Mouse (Mus musculus) kidney, embryonic 16.5 days (tissue): ENCODE measurements around the gene Lrrc61. TPM values are rescaled to one million over a fixed set of nuclear protein-coding genes. Genes with fewer than 3 reads are reported as not detected.
A peak's percentile ranks its signal among the peaks of the same experiment; 100 is the strongest.

Experiments
- ATAC-seq: fragments of 200-750 bp; cut with Nextera tagmentation; 2 replicates; pipeline ENCODE4 v1.8.0; 2017; ENCODE audit warnings: moderate TSS enrichment; ENCODE audit not compliant: low FRiP score, low TSS enrichment
- H3K27ac ChIP-seq: fragments of 300-500 bp; sonication (generic); 2 replicates; pipeline ENCODE4 v1.5.1; 2014; ENCODE audit warnings: low read length
- H3K27me3 ChIP-seq: fragments of 300-500 bp; sonication (generic); 2 replicates; pipeline ENCODE4 v1.6.1; 2014; ENCODE audit warnings: low read length, control low read depth, mixed read lengths; ENCODE audit not compliant: insufficient read depth
- H3K36me3 ChIP-seq: fragments of 300-500 bp; sonication (generic); 2 replicates; pipeline ENCODE4 v1.6.1; 2014; ENCODE audit warnings: low read length, control low read depth, mixed read lengths; ENCODE audit not compliant: insufficient read depth
- H3K4me1 ChIP-seq: fragments of 300-500 bp; sonication (generic); 2 replicates; pipeline ENCODE4 v1.6.1; 2014; ENCODE audit warnings: low read length, control low read depth, mixed read lengths; ENCODE audit not compliant: insufficient read depth
- H3K4me2 ChIP-seq: fragments of 300-500 bp; sonication (generic); replicated peaks from 2 replicates; pipeline ENCODE4 v1.6.1; 2014; ENCODE audit warnings: low read depth, low read length
- H3K4me3 ChIP-seq: fragments of 300-500 bp; sonication (generic); 2 replicates; pipeline ENCODE4 v1.5.1; 2014; ENCODE audit warnings: mild to moderate bottlenecking, low read length
- H3K9ac ChIP-seq: fragments of 300-500 bp; sonication (generic); replicated peaks from 2 replicates; pipeline ENCODE4 v1.6.1; 2014; ENCODE audit warnings: low read length
- H3K9me3 ChIP-seq: fragments of 300-500 bp; sonication (generic); 2 replicates; pipeline ENCODE4 v1.6.1; 2016; ENCODE audit warnings: low read length, control low read depth
- WGBS: fragments of 180-500 bp; shearing (Covaris S2); extraction: QIAGEN DNeasy Blood & Tissue Kit; methylation state at CpG from one replicate; pipeline ENCODE4 v1.1.7; 2014; 5-methylcytosine and 5-hydroxymethylcytosine counted together
- polyA plus RNA-seq: library from polyadenylated mRNA; unstranded; fragments of >200 nt; fragmentation: Nextera tagmentation; extraction: Ambion mirVana; gene quantifications from 2 replicates; pipeline ENCODE4 v1.2.1, GENCODE M21; 2015

Gene Lrrc61
- polyA plus RNA-seq, 1 experiment from 2014 or later, result 14.5 TPM

DNA sequence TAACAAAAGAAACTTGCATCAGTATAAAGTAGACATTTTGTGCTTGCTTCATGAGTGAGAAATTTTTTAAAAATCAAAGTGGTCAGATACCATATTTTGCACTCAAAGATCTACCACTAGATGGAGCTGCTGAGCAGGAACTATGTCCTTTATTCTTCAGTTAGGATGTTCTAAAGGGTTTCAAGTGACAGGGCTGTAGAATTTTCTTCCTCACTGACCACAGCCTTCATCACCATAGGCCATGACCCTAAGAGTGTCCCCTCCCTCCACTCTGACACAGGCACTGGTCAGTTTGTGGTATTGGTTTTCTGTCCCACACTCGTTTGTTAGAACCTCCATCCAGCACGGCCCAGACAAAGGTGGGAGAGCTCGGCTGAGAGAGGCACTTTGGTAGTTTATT lies 27.4 kb downstream of the Lrrc61 start:
- ATAC-seq, result no peak
- 47% methylated on average over 3 of the region's 3 CpGs for WGBS
- no peak overlapping the region for H3K9ac ChIP-seq
- H3K4me3 ChIP-seq, result no peak overlapping the region
- H3K9me3 ChIP-seq, result no peaks in the 10 kb centered on the region
- no peaks in the 10 kb centered on the region for H3K36me3 ChIP-seq
- H3K4me1 ChIP-seq, result peaks cover 17% of the 10 kb centered on the region; the same call in 1 of the 2 replicates
- no peaks in the 10 kb centered on the region for H3K27me3 ChIP-seq
- H3K4me2 ChIP-seq, result no peak overlapping the region
- no peak overlapping the region for H3K27ac ChIP-seq

DNA sequence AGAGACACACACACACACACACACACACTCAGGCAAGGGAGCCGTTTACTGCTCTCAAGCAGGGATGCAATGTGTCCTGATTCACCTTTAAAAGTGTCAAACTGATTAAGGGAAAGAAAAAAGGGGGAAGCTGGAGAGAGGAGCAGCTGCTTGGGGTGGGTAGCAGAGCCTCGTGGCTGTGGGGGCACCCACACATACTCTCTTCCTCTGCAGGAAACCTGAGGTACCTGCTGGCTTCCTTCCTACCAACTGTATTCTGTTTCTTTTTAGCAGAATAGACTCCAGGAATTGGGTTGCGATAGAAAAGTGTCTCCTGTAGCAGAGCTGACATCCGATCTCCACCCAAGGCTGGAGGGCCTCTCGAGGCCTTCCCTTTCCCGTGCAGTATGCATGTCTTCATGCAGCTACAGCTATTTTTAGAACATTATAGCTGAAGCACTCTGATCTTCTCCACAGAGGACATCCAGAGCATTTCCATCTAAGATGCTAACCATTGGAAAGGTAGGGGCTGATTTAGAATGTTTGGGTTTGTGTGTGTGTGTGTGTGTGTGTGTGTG lies 34.7 kb downstream of the Lrrc61 start, which contains the start of gene Gm45021:
Gene Gm45021 (plus strand): TSS at position 417 of the 557 bp plus-strand sequence.
- Histone ChIP-seq H3K27ac (peak within 1 kb of the TSS; percentile 6; the same call in 1 of the 2 replicates), H3K4me1 (peaks cover 20% of the 10 kb centered on the region; the same call in 1 of the 2 replicates), H3K27me3 (no peaks in the 10 kb centered on the region), H3K9me3 (no peaks in the 10 kb centered on the region), H3K4me3 (no peak within 1 kb of the TSS), H3K36me3 (no peaks in the 10 kb centered on the region), H3K4me2 (no peak within 1 kb of the TSS), H3K9ac (0 out of 2 replicates have a peak within 1 kb of the TSS, but pooled peaks have one; percentile 29)
- 11% methylated on average over 6 of the region's 6 CpGs for WGBS
- no peak for ATAC-seq

DNA sequence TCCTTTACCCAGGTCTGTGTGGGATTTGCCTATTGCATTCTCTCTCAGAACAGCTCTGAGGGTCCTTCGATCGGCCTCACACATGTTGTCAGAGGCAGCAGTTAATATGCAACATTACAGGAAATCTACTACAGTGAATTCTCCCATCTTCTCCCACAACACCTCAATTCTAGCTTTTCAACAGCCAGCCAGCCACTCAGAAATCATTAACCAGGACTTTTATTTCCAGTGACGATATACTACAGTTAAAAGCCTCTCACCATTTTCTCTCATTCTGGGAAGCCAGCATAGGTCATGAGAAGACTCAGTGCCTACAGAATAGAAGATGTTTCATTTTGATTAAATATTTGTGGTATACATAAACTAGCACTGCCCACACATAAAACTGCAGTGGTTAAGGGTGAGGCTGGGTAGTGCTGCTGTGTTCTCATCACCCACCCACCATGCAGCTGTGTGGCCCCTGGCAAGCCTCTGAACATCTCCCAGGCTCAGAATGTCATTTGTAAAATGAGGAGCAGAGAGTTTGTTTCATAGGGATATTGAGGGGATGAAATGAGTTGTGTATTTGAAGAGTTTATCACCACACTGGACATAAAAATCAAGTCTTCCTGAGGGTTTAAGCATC lies 36.7 kb downstream of the Lrrc61 start:
- Histone ChIP-seq H3K27me3 (no peaks in the 10 kb centered on the region), H3K4me2 (no peak overlapping the region), H3K4me3 (no peak overlapping the region), H3K27ac (peak overlapping the region; percentile 9; the same call in 1 of the 2 replicates), H3K9ac (no peak overlapping the region), H3K9me3 (peaks cover 5% of the 10 kb centered on the region), H3K36me3 (peaks cover 11% of the 10 kb centered on the region), H3K4me1 (peaks cover 32% of the 10 kb centered on the region)
- no peak for ATAC-seq
- WGBS, result 75% methylated on average over 3 of the region's 3 CpGs

DNA sequence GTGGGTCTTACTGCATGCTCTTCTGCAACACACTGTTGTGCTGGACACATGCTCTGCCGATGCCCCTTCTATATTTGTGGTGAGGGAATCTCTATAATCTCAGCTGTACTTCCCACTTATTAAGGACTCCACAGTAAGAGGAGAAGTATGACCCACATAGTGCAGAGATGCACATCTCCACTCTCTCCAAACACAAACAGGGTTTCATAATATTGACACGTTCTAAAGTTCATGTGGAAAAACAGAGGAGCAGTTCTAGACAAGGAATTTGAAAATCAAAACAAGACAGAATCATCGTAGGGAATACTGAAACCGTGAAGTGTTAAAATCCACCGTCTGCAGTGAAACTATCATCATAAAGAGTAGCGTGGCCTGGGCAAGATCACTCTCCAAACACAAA lies 37.3 kb downstream of the Lrrc61 start:
- no peak overlapping the region for H3K4me2 ChIP-seq
- WGBS, result 87% methylated on average over 6 of the region's 6 CpGs
- H3K9ac ChIP-seq, result no peak overlapping the region
- no peak overlapping the region for H3K27ac ChIP-seq
- peaks cover 32% of the 10 kb centered on the region for H3K4me1 ChIP-seq
- H3K36me3 ChIP-seq, result peaks cover 16% of the 10 kb centered on the region
- no peaks in the 10 kb centered on the region for H3K27me3 ChIP-seq
- no peak overlapping the region for H3K4me3 ChIP-seq
- H3K9me3 ChIP-seq, result peaks cover 11% of the 10 kb centered on the region
- no peak for ATAC-seq

DNA sequence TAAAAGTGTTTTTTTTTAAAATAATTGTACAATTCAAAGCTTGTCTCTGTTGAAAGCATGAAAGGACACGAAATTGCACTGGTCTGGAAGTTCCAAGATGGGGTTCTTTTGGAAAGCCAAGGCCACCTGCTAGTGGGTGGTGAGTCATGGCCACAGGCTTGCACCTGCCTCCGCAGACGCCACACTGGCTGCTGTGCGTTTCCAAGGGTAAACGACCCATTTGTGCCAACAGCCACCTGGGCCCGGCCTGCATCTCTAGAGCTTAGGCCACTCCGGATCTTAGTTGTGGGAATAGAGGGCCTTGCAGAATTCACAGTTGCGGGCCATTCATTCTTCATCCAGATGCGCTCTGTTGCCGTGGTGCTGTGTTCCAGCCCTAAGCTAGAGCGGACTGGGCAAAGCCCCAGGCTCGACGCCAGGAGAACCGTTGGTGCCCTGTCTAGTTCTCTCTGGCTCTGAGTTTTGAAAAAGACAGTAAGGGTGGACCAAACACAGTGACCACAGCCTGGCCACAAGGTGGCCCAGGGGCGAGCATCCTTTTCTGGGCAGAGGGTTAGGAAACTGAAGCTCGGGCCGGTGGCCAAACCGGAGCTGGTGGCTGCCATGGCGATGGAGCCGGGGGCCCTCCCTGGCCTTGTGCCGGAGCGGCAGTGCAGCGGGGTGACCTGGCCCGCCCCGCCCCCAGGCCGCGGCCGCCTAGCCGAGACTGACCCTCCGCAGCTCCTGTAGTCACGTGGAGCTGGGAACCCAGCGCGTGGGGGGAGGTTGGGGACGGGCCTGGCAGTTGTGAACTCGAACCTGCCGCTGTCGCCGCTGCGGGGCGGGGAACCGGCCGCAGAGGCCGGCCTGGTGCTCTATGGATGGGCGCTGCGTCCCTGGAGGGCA lies 38.8 kb downstream of the Lrrc61 start, which contains the start of the genes Repin1 and Gm44965:
Gene Repin1 (plus strand): TSS at position 726 of the 885 bp plus-strand sequence.
Gene Gm44965 (plus strand): TSS at position 784 of the 885 bp plus-strand sequence.
- H3K9ac ChIP-seq, result peak within 1 kb of the TSS; percentile 93
- H3K27ac ChIP-seq, result peak within 1 kb of the TSS; percentile 94
- peak within 1 kb of the TSS; percentile 81 for H3K4me2 ChIP-seq
- H3K36me3 ChIP-seq, result peaks cover 32% of the 10 kb centered on the region
- peaks cover 24% of the 10 kb centered on the region for H3K9me3 ChIP-seq
- H3K4me1 ChIP-seq, result peaks cover 32% of the 10 kb centered on the region
- no peaks in the 10 kb centered on the region for H3K27me3 ChIP-seq
- peak; percentile 90 for ATAC-seq
- 6% methylated on average over 43 of the region's 45 CpGs for whole genome bisulfite sequencing
- H3K4me3 ChIP-seq, result peak within 1 kb of the TSS; percentile 73

DNA sequence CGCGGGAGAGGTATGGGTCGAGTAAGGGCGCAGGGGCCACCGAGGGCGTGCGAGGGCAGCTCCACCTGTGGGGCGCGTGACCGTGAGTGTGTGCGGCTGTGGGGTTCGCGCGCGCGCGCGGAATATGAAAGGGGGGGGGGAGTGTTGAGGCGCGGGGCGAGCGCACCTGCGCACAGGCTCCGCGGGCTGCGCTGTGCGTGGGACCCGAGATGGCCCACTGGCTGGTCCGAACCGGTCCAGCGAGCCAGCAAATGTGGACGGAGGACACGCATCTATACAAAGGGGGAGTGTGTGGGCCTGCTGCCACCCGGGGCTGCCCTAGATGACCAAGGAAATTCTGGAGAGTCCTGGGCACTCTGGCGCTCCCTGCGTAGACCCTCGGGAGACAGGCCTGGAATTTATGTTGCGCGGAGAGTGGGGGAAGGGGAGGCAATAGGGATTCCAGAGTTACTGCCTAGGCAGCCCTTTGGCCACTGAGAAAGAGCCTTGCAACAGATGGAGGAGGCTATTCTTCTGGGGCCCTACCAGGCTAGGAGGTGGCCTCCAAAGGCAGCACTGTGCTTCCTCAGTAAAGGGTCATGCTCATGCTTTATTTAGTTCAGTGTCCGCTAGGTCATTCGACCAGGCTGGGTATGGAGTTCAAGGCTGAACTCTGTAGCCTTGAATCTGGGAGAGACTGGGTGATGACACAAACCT lies 39.6 kb downstream of the Lrrc61 start:
- Histone ChIP-seq H3K4me3 (peak overlapping the region; percentile 73), H3K4me2 (peak overlapping the region; percentile 81), H3K27ac (peak overlapping the region; percentile 94), H3K4me1 (peaks cover 28% of the 10 kb centered on the region), H3K9me3 (peaks cover 24% of the 10 kb centered on the region), H3K36me3 (peaks cover 39% of the 10 kb centered on the region), H3K9ac (peak overlapping the region; percentile 93), H3K27me3 (no peaks in the 10 kb centered on the region)
- 2% methylated on average over 41 of the region's 41 CpGs for WGBS
- peak; percentile 64 for ATAC-seq

DNA sequence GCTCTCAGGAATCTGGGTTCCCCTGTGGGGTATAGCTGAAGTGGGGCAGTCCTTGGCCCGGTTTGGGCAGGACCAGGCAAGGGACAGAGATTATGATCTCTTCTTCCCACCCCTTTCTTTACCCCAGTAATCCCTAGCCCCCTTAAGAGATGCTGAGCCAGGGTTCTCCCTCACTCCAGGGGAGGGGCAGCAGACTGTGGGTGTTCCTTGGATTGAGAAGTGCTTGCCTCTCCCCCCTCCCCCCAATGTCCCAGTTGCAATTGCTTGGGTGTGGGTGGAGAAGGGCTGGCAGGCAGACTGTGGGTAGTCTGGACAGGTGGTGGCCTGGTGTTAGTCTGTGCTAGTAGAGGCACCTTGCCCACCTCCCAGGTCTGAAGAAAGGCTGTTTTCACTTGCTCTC lies 40.7 kb downstream of the Lrrc61 start:
- Histone ChIP-seq H3K4me3 (peak overlapping the region; percentile 73), H3K27me3 (no peaks in the 10 kb centered on the region), H3K9me3 (peaks cover 24% of the 10 kb centered on the region), H3K9ac (peak overlapping the region; percentile 93), H3K4me1 (peaks cover 26% of the 10 kb centered on the region), H3K4me2 (peak overlapping the region; percentile 81), H3K36me3 (peaks cover 50% of the 10 kb centered on the region), H3K27ac (peak overlapping the region; percentile 94; the same call in 1 of the 2 replicates)
- ATAC-seq, result no peak
- WGBS, result 50% methylated on average over 1 of the region's 1 CpGs

DNA sequence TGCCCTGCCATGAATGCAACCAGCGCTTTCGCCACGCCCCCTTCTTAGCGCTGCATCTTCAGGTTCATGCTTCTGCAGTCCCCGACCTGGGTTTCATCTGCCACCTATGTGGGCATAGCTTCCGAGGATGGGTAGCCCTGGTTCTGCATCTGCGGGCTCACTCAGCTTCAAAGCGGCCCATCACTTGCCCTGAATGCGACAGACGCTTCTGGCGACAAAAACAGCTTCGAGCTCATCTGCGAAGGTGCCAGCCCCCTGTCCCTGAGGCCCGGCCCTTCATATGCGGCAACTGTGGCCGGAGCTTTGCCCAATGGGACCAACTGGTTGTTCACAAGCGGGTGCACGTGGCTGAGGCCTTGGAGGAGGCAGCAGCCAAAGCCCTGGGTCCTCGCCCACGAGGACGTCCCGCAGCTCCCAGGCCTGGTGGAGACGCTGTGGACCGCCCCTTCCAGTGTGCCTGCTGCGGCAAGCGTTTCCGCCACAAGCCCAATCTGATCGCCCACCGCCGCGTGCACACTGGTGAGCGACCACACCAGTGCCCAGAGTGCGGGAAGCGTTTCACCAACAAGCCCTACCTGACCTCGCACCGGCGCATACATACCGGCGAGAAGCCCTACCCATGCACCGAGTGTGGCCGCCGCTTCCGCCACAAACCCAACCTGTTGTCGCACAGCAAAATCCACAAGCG lies 42.1 kb downstream of the Lrrc61 start:
- Histone ChIP-seq H3K27me3 (no peaks in the 10 kb centered on the region), H3K4me1 (peaks cover 28% of the 10 kb centered on the region), H3K4me3 (no peak overlapping the region), H3K4me2 (no peak overlapping the region), H3K27ac (no peak overlapping the region), H3K36me3 (peaks cover 54% of the 10 kb centered on the region), H3K9me3 (peaks cover 24% of the 10 kb centered on the region), H3K9ac (no peak overlapping the region)
- ATAC-seq, result no peak
- WGBS, result 96% methylated on average over 45 of the region's 45 CpGs

DNA sequence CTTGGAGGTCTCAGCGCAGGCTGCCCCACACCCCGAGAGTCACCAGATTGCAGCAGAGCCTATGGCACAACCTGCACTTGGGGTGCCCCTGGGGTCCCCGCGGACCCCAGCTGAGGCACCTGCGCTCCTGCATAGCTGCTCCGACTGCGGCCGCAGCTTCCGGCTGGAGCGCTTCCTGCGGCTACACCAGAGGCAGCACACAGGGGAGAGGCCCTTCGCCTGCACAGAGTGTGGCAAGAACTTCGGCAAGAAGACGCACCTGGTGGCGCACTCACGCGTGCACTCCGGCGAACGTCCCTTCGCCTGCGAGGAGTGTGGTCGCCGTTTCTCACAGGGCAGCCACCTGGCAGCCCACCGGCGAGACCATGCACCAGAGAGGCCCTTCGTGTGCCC lies 42.6 kb downstream of the Lrrc61 start:
- peaks cover 54% of the 10 kb centered on the region for H3K36me3 ChIP-seq
- H3K9me3 ChIP-seq, result peaks cover 24% of the 10 kb centered on the region
- peaks cover 27% of the 10 kb centered on the region for H3K4me1 ChIP-seq
- ATAC-seq, result no peak
- no peaks in the 10 kb centered on the region for H3K27me3 ChIP-seq
- no peak overlapping the region for H3K27ac ChIP-seq
- H3K9ac ChIP-seq, result no peak overlapping the region
- H3K4me2 ChIP-seq, result no peak overlapping the region
- 96% methylated on average over 27 of the region's 27 CpGs for WGBS
- no peak overlapping the region for H3K4me3 ChIP-seq
